Mouse (Mus musculus) forebrain, embryonic 15.5 days (tissue): Measurements from ENCODE around the gene Arhgef19. TPM values are rescaled to one million over a fixed set of nuclear protein-coding genes. Genes with fewer than 3 reads are reported as not detected.

Source experiments
- polyA plus RNA-seq: library from polyadenylated mRNA; unstranded; fragments of >200 nt; fragmentation: Nextera tagmentation; extraction: Ambion mirVana; gene quantifications from 2 replicates; pipeline ENCODE4 v1.2.1, GENCODE M21; 2015

Arhgef19 gene
- polyA plus RNA-seq, 1 experiment from 2014 or later = 1.3 TPM

Other genes starting within 250 kb of the Arhgef19 start
- gene Mfap2, start 229.1 kb upstream of the Arhgef19 start, polyA plus RNA-seq = 215 and 229 TPM in 2 replicates
- 8.3 and 10.2 TPM in 2 replicates for gene Crocc, start 178.9 kb upstream of the Arhgef19 start, polyA plus RNA-seq
- 50.5 and 55.8 TPM in 2 replicates for gene Necap2, start 161.1 kb upstream of the Arhgef19 start, polyA plus RNA-seq
- 0.53 TPM in 1 of 2 replicates, not detected in the other for gene Spata21, start 151.2 kb upstream of the Arhgef19 start, polyA plus RNA-seq
- gene Szrd1, start 99.7 kb upstream of the Arhgef19 start, polyA plus RNA-seq = 26.3 and 30.9 TPM in 2 replicates
- 25.0 and 26.5 TPM in 2 replicates for gene Fbxo42, start 91.6 kb upstream of the Arhgef19 start, polyA plus RNA-seq
- 8.4 and 10.9 TPM in 2 replicates for gene Rsg1, start 25.5 kb upstream of the Arhgef19 start, polyA plus RNA-seq
- gene Epha2, start 61.7 kb downstream of the Arhgef19 start, polyA plus RNA-seq = 1.0 and 1.1 TPM in 2 replicates
- gene Fam131c, start 128.7 kb downstream of the Arhgef19 start, polyA plus RNA-seq = 12.1 and 13.8 TPM in 2 replicates
- not detected in 2 replicates for gene Clcnka, start 159.2 kb downstream of the Arhgef19 start, polyA plus RNA-seq
- not detected in 2 replicates for gene Clcnkb, start 176.5 kb downstream of the Arhgef19 start, polyA plus RNA-seq
- gene Hspb7, start 181.3 kb downstream of the Arhgef19 start, polyA plus RNA-seq = 0.09 TPM in 1 of 2 replicates, not detected in the other
- gene Srarp, start 196.6 kb downstream of the Arhgef19 start, polyA plus RNA-seq = 0.20 TPM in 1 of 2 replicates, not detected in the other
- gene Zbtb17, start 205.2 kb downstream of the Arhgef19 start, polyA plus RNA-seq = 61.8 and 65.6 TPM in 2 replicates